Mouse (Mus musculus) CH12.LX (cell line): Measurements from ENCODE around the gene Gm44596.

Source experiments
- BHLHE40 ChIP-seq: IDR thresholded peaks from 2 replicates; pipeline ENCODE4 v1.6.1; 2011; ENCODE audit warnings: mild to moderate bottlenecking, low read depth, low read length, improper control_type of control experiment
- CTCF ChIP-seq, 2 experiments: IDR thresholded peaks in 1 of 2; conservative IDR thresholded peaks in 1 of 2; 2 replicates each; pipeline ENCODE4 v1.5.1; 2011 to 2012; ENCODE audit warnings: low read depth in 2 of 2, low read length in 2 of 2, improper control_type of control experiment in 1 of 2, inconsistent platforms in 1 of 2, mild to moderate bottlenecking in 1 of 2, moderate library complexity in 1 of 2
- EP300 ChIP-seq: IDR thresholded peaks from 2 replicates; pipeline ENCODE4 v1.6.1; 2011; ENCODE audit warnings: low read length, improper control_type of control experiment
- ETS1 ChIP-seq: conservative IDR thresholded peaks from 2 replicates; pipeline ENCODE4 v1.6.1; 2012; ENCODE audit warnings: low read depth, mild to moderate bottlenecking, inconsistent platforms, low read length, improper control_type of control experiment, moderate library complexity
- GABPA ChIP-seq: IDR thresholded peaks from 2 replicates; pipeline ENCODE4 v1.6.1; 2012; ENCODE audit warnings: low read depth, low read length, improper control_type of control experiment, inconsistent platforms; ENCODE audit not compliant: insufficient replicate concordance
- JUN ChIP-seq: IDR thresholded peaks from 2 replicates; pipeline ENCODE4 v1.6.1; 2011; ENCODE audit warnings: low read depth, mild to moderate bottlenecking, low read length, improper control_type of control experiment, moderate library complexity; ENCODE audit not compliant: insufficient read depth
- MAX ChIP-seq: IDR thresholded peaks from 2 replicates; pipeline ENCODE4 v1.6.1; 2011; ENCODE audit warnings: low read length, improper control_type of control experiment
- MEF2A ChIP-seq: IDR thresholded peaks from 2 replicates; pipeline ENCODE4 v1.6.1; 2014; ENCODE audit warnings: low read depth, mild to moderate bottlenecking, inconsistent platforms, low read length, improper control_type of control experiment, borderline replicate concordance
- MYC ChIP-seq: IDR thresholded peaks from 2 replicates; pipeline ENCODE4 v1.6.1; 2011; ENCODE audit warnings: low read depth, mild to moderate bottlenecking, improper control_type of control experiment, low read length
- PAX5 ChIP-seq: IDR thresholded peaks from 2 replicates; pipeline ENCODE4 v1.6.1; 2012; ENCODE audit warnings: low read length, inconsistent platforms, mixed read lengths
- POLR2A ChIP-seq: IDR thresholded peaks from 2 replicates; pipeline ENCODE4 v1.6.1; 2011; ENCODE audit warnings: low read depth, mild to moderate bottlenecking, improper control_type of control experiment, low read length
- RAD21 ChIP-seq: IDR thresholded peaks from 2 replicates; pipeline ENCODE4 v1.6.1; 2011; ENCODE audit warnings: low read depth, mild to moderate bottlenecking, low read length, improper control_type of control experiment, moderate library complexity
- USF1 ChIP-seq: IDR thresholded peaks from 2 replicates; pipeline ENCODE4 v1.6.1; 2014; ENCODE audit warnings: low read depth, mild to moderate bottlenecking, inconsistent platforms, low read length, improper control_type of control experiment

DNA sequence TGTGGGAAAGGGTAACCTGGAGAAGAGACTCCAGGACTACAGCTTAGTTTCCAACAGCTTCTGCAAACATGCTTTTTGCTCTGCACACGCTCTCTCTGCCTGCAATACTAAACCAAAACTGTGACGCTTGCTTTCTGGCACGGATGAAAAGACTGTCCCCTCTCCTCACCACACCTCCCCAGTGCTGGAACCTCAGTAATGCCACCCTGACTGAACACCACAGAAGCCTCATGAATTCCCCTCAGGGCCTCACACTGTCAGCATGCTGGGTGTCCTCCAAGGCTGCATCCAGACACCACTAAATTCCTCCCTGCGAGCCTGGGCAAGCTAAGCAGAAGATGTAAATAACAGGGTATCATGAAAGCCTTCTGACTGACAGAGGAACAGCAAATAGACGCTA, 36.4 kb upstream of the Gm44596 start:
- TF ChIP-seq PAX5 (no peak), CTCF (conservative IDR thresholded peaks at IDR 0.05 in 1 of 2, IDR thresholded peaks at IDR 0.05 in 1 of 2; ENCODE audit: low read depth in 2 of 2, low read length in 2 of 2) (no peak), MAX (no peak), EP300 (no peak), USF1 (no peak), POLR2A (no peak), MEF2A (no peak), JUN (no peak), MYC (no peak), RAD21 (no peak), GABPA (no peak), ETS1 (no peak), BHLHE40 (no peak)
